Mouse (Mus musculus): Measurements from ENCODE around the gene Bcl2l2. TPM values are rescaled to one million over a fixed set of nuclear protein-coding genes. Genes with fewer than 3 reads are reported as not detected.
A peak's percentile ranks its signal among the peaks of the same experiment; 100 is the strongest.

The Bcl2l2 gene
- polyA plus RNA-seq, 1 experiment from 2014 or later = 2.2 TPM

GRCm38 (mm10) chr14:54930431-54930830, 47.3 kb downstream of the Bcl2l2 start:
- no peaks in the 10 kb centered on the region for H3K36me3 ChIP-seq
- no peak for DNase-seq (ENCODE audit: low spot score)
- H3K4me3 ChIP-seq = no peak overlapping the region
- H3K4me1 ChIP-seq = peaks cover 51% of the 10 kb centered on the region
- WGBS = 21% methylated on average over 2 of the region's 2 CpGs
- peaks cover 4% of the 10 kb centered on the region; the same call in 1 of the 2 replicates for H3K27me3 ChIP-seq (ENCODE audit: low read depth, poor library complexity, severe bottlenecking)
- H3K27ac ChIP-seq = peak overlapping the region; percentile 42; the same call in 1 of the 2 replicates
- no peaks in the 10 kb centered on the region for H3K9me3 ChIP-seq (replicated peaks)

DNA sequence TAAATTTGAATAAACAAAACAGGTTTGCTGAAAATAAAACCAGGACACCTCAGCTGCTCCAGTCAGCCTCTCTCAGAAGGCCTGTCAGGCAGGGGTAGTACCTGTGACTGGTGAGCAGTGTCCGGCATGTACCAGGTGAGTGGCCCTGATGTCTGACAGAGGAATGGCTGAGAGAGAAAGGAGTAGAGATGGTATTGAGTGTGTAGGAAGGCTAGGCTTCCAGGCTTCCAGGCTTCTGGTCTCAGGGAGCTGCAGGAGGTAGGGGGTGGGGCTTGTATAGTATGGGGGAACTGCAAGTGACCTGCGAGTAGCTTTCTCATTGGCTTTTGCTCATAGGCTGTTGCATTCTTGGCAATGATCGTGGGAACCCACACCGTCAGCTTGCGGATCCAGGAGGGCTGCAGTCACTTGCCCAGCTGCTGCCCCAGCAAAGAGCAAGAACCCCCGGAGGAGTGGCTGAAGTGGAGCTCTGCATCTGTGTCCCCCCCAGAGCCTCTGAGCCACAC, 49.5 kb downstream of the Bcl2l2 start, which contains the start of gene Il25:
Gene Il25 (plus strand): TSS at position 51 of the 506 bp plus-strand sequence.
- H3K9me3 ChIP-seq (replicated peaks) = no peaks in the 10 kb centered on the region
- no peak within 1 kb of the TSS for H3K4me3 ChIP-seq
- no peak for DNase-seq (ENCODE audit: low spot score)
- no peaks in the 10 kb centered on the region for H3K36me3 ChIP-seq
- WGBS = 37% methylated on average over 6 of the region's 6 CpGs
- peaks cover 8% of the 10 kb centered on the region; the same call in 1 of the 2 replicates for H3K27me3 ChIP-seq (ENCODE audit: low read depth, poor library complexity, severe bottlenecking)
- H3K4me1 ChIP-seq = peaks cover 41% of the 10 kb centered on the region
- 0 out of 2 replicates have a peak within 1 kb of the TSS, but pooled peaks have one; percentile 42 for H3K27ac ChIP-seq

- Histone ChIP-seq H3K36me3 (no peaks in the 10 kb centered on the region), H3K27me3 (ENCODE audit: low read depth, poor library complexity, severe bottlenecking) (0 out of 2 replicates have a peak, but pooled peaks cover 4% of the 10 kb centered on the region), H3K4me1 (peaks cover 31% of the 10 kb centered on the region), H3K27ac (peak within 1 kb of the TSS; percentile 54), H3K9me3 (replicated peaks) (no peaks in the 10 kb centered on the region), H3K4me3 (no peak within 1 kb of the TSS)
- WGBS = 51% methylated on average over 8 of the region's 8 CpGs
- DNase-seq (ENCODE audit: low spot score) = no peak
Measured at GRCm38 (mm10) chr14:54935904-54936830, 53.0 kb downstream of the Bcl2l2 start, which contains the start of gene Cmtm5. Gene Cmtm5 (plus strand): TSS chr14:54936261.

DNA sequence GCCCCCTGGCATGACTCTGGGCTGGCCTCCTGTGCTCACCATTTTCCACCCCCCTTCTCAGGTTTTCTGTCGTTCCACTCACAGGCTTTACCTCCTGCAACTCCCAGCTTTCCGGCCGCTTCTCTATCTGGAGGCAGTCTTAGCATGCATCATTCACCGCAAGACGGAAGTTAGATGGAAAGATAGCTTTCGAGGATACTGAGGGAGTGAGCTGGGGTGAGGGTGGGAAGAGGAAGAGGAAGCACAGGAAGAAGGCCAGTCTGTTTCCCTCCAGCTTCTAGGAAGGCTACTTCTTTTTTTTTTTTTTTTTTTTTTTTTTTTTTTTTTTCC, 53.6 kb downstream of the Bcl2l2 start:
- Histone ChIP-seq H3K27me3 (ENCODE audit: low read depth, poor library complexity, severe bottlenecking) (0 out of 2 replicates have a peak, but pooled peaks cover 4% of the 10 kb centered on the region), H3K36me3 (no peaks in the 10 kb centered on the region), H3K4me1 (peaks cover 31% of the 10 kb centered on the region), H3K4me3 (no peak overlapping the region), H3K9me3 (replicated peaks) (no peaks in the 10 kb centered on the region), H3K27ac (peak overlapping the region; percentile 54)
- WGBS = 70% methylated on average over 6 of the region's 6 CpGs
- no peak for DNase-seq (ENCODE audit: low spot score)

DNA sequence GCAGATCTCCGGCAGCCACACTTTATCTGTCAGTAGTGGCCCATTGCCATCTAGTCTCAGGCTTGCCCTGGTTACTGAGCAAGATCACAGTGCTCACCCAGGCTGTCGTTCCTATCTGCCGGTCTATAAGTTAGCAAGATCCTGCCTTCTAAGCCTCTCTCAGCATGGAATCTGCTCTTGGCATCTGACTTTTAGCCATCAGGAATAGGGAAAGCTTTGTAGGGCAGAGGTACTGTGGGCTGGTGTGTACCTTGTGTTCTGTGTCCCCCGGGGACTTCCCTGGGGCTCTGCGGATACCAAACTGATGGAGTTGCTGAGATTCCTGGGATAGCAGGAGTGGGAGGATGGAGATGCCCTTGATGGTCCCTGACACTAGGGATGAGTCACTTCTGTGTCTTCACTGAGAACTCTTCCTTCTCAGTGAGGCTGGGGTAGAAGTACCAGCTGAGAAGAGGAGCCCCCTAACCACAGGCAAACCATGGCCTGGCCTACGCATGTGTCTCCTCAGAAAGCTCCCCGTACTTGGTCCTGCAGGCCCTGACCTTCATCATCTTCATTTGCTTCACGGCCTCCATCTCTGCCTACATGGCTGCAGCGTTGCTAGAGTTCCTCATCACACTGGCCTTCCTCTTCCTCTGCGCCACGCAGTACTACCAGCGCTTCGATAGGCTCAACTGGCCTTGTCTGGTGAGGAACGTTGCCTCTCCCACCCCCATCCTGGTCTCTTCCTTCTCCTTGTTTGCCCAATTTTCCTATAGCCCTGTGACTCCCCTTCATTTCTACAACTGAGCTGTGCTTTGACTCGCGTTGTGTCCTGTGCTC, 54.4 kb downstream of the Bcl2l2 start:
- WGBS = 91% methylated on average over 16 of the region's 16 CpGs

More for the DNA sequence above, 54.4 kb downstream of the Bcl2l2 start:
- Histone ChIP-seq H3K36me3 (no peaks in the 10 kb centered on the region), H3K9me3 (replicated peaks) (no peaks in the 10 kb centered on the region), H3K27ac (no peak overlapping the region), H3K4me1 (peaks cover 30% of the 10 kb centered on the region), H3K27me3 (ENCODE audit: low read depth, poor library complexity, severe bottlenecking) (0 out of 2 replicates have a peak, but pooled peaks cover 4% of the 10 kb centered on the region), H3K4me3 (no peak overlapping the region)
- DNase-seq (ENCODE audit: low spot score) = no peak

Other genes starting within 250 kb of the Bcl2l2 start
- gene Gm17606, start 242.4 kb upstream of the Bcl2l2 start, polyA plus RNA-seq (2016; fragmentation: Nextera tagmentation; extraction: Ambion mirVana) = not detected in 2 replicates
- gene Cdh24, start 242.0 kb upstream of the Bcl2l2 start, polyA plus RNA-seq (2016; fragmentation: Nextera tagmentation; extraction: Ambion mirVana) = 7.1 and 8.1 TPM in 2 replicates
- gene 1700123O20Rik, start 197.2 kb upstream of the Bcl2l2 start, polyA plus RNA-seq (2016; fragmentation: Nextera tagmentation; extraction: Ambion mirVana) = 112 and 116 TPM in 2 replicates
- gene Acin1, start 196.4 kb upstream of the Bcl2l2 start, polyA plus RNA-seq (2016; fragmentation: Nextera tagmentation; extraction: Ambion mirVana) = 142 and 144 TPM in 2 replicates
- gene Gm29776, start 184.5 kb upstream of the Bcl2l2 start, polyA plus RNA-seq (2016; fragmentation: Nextera tagmentation; extraction: Ambion mirVana) = 0.10 and 0.16 TPM in 2 replicates
- gene Cebpe, start 171.2 kb upstream of the Bcl2l2 start, polyA plus RNA-seq (2016; fragmentation: Nextera tagmentation; extraction: Ambion mirVana) = not detected in 2 replicates
- gene Slc7a8, start 101.4 kb upstream of the Bcl2l2 start, polyA plus RNA-seq (2016; fragmentation: Nextera tagmentation; extraction: Ambion mirVana) = 0.50 and 0.77 TPM in 2 replicates
- gene Rnf212b, start 69.2 kb upstream of the Bcl2l2 start, polyA plus RNA-seq (2016; fragmentation: Nextera tagmentation; extraction: Ambion mirVana) = not detected in 2 replicates
- gene Homez, start 12.4 kb upstream of the Bcl2l2 start, polyA plus RNA-seq (2016; fragmentation: Nextera tagmentation; extraction: Ambion mirVana) = 17.8 and 22.6 TPM in 2 replicates
- 0.08 TPM in 1 of 2 replicates, not detected in the other for gene Ppp1r3e, start 5.8 kb upstream of the Bcl2l2 start, polyA plus RNA-seq (2016; fragmentation: Nextera tagmentation; extraction: Ambion mirVana)
- 0.55 TPM in 1 of 2 replicates, not detected in the other for gene Gm20521, start 64 bp downstream of the Bcl2l2 start, polyA plus RNA-seq (2016; fragmentation: Nextera tagmentation; extraction: Ambion mirVana)
- 173 and 178 TPM in 2 replicates for gene Pabpn1, start 9.1 kb downstream of the Bcl2l2 start, polyA plus RNA-seq (2016; fragmentation: Nextera tagmentation; extraction: Ambion mirVana)
- gene Slc22a17, start 29.8 kb downstream of the Bcl2l2 start, polyA plus RNA-seq (2016; fragmentation: Nextera tagmentation; extraction: Ambion mirVana) = 31.2 and 52.7 TPM in 2 replicates
- gene Efs, start 42.7 kb downstream of the Bcl2l2 start, polyA plus RNA-seq (2016; fragmentation: Nextera tagmentation; extraction: Ambion mirVana) = 40.2 and 53.4 TPM in 2 replicates
- 0.14 TPM in 1 of 2 replicates, not detected in the other for gene Il25, start 49.3 kb downstream of the Bcl2l2 start, polyA plus RNA-seq (2016; fragmentation: Nextera tagmentation; extraction: Ambion mirVana)
- 0.38 and 1.2 TPM in 2 replicates for gene Cmtm5, start 52.9 kb downstream of the Bcl2l2 start, polyA plus RNA-seq (2016; fragmentation: Nextera tagmentation; extraction: Ambion mirVana)
- 1.5 and 2.3 TPM in 2 replicates for gene Myh6, start 83.5 kb downstream of the Bcl2l2 start, polyA plus RNA-seq (2016; fragmentation: Nextera tagmentation; extraction: Ambion mirVana)
- not detected in 2 replicates for gene Gm17428, start 93.6 kb downstream of the Bcl2l2 start, polyA plus RNA-seq (2016; fragmentation: Nextera tagmentation; extraction: Ambion mirVana)
- 2.2 and 4.4 TPM in 2 replicates for gene Myh7, start 111.2 kb downstream of the Bcl2l2 start, polyA plus RNA-seq (2016; fragmentation: Nextera tagmentation; extraction: Ambion mirVana)
- 97.5 and 98.1 TPM in 2 replicates for gene Ngdn, start 132.1 kb downstream of the Bcl2l2 start, polyA plus RNA-seq (2016; fragmentation: Nextera tagmentation; extraction: Ambion mirVana)
- 4.1 and 5.6 TPM in 2 replicates for gene Zfhx2, start 208.9 kb downstream of the Bcl2l2 start, polyA plus RNA-seq (2016; fragmentation: Nextera tagmentation; extraction: Ambion mirVana)
- 22.0 and 25.6 TPM in 2 replicates for gene Thtpa, start 211.4 kb downstream of the Bcl2l2 start, polyA plus RNA-seq (2016; fragmentation: Nextera tagmentation; extraction: Ambion mirVana)
- 10.6 and 12.5 TPM in 2 replicates for gene Ap1g2, start 223.2 kb downstream of the Bcl2l2 start, polyA plus RNA-seq (2016; fragmentation: Nextera tagmentation; extraction: Ambion mirVana)
- gene Jph4, start 233.6 kb downstream of the Bcl2l2 start, polyA plus RNA-seq (2016; fragmentation: Nextera tagmentation; extraction: Ambion mirVana) = 0.03 and 0.08 TPM in 2 replicates